Mouse (Mus musculus) kidney, postnatal 25 days (tissue): ENCODE results near the gene Il17rc.

ENCODE experiments used
- DNase-seq, 2 experiments: peaks; one replicate each; pipeline ENCODE4 v3.0.0; 2021; ENCODE audit warnings: mixed read lengths in 2 of 2

The Il17rc gene

GRCm38 (mm10) chr6:113455007-113455406 lies 16.2 kb upstream of the Il17rc start:
- DNase-seq, result no peak

GRCm38 (mm10) chr6:113457952-113458534 lies 13.2 kb upstream of the Il17rc start, which contains the start of gene Il17re:
Il17re (plus strand) TSS chr6:113458484.
- DNase-seq, result no peak

- peak; percentile 46 to 77 for DNase-seq
Observed at GRCm38 (mm10) chr6:113458635-113459034, 12.6 kb upstream of the Il17rc start.

- no peak for DNase-seq
Observed at GRCm38 (mm10) chr6:113464040-113464439, 7.2 kb upstream of the Il17rc start.

- DNase-seq, result peak in 1 of 2 experiments; percentile 49
Observed at GRCm38 (mm10) chr6:113465602-113466001, 5.6 kb upstream of the Il17rc start.

- DNase-seq, result no peak
Observed at GRCm38 (mm10) chr6:113468512-113468911, 2.7 kb upstream of the Il17rc start.

GRCm38 (mm10) chr6:113469021-113469420 lies 2.2 kb upstream of the Il17rc start:
- peak; percentile 84 to 87 for DNase-seq

- DNase-seq, result peak; percentile 87 to 88
Observed at GRCm38 (mm10) chr6:113469432-113469831, 1.8 kb upstream of the Il17rc start.

- no peak for DNase-seq
Observed at GRCm38 (mm10) chr6:113472061-113472460, 834 bp downstream of the Il17rc start.

- no peak for DNase-seq
Observed at GRCm38 (mm10) chr6:113473246-113473645, 2.0 kb downstream of the Il17rc start.

GRCm38 (mm10) chr6:113473715-113474114 lies 2.5 kb downstream of the Il17rc start:
- DNase-seq, result no peak

GRCm38 (mm10) chr6:113477353-113477752 lies 6.1 kb downstream of the Il17rc start:
- DNase-seq, result no peak

GRCm38 (mm10) chr6:113478906-113479305 lies 7.7 kb downstream of the Il17rc start:
- peak in 1 of 2 experiments; percentile 74 for DNase-seq

GRCm38 (mm10) chr6:113480555-113481373 lies 9.5 kb downstream of the Il17rc start:
- DNase-seq, result peak; percentile 47 to 72

- peak; percentile 43 to 70 for DNase-seq
Observed at GRCm38 (mm10) chr6:113482477-113483099, 11.4 kb downstream of the Il17rc start.

GRCm38 (mm10) chr6:113483100-113483615 lies 11.9 kb downstream of the Il17rc start, which contains the start of gene Creld1:
Creld1 (plus strand) TSS chr6:113483297.
- DNase-seq, result peak; percentile 98 to 99

GRCm38 (mm10) chr6:113483729-113484128 lies 12.5 kb downstream of the Il17rc start:
- DNase-seq, result peak in 1 of 2 experiments; percentile 60

- DNase-seq, result peak; percentile 45 to 71
Observed at GRCm38 (mm10) chr6:113487125-113487576, 15.9 kb downstream of the Il17rc start.

- no peak for DNase-seq
Observed at GRCm38 (mm10) chr6:113489410-113489809, 18.2 kb downstream of the Il17rc start.

- no peak for DNase-seq
Observed at GRCm38 (mm10) chr6:113492101-113492864, 21.1 kb downstream of the Il17rc start.

- peak; percentile 79 to 90 for DNase-seq
Observed at GRCm38 (mm10) chr6:113494258-113494788, 23.1 kb downstream of the Il17rc start.

GRCm38 (mm10) chr6:113495071-113495675 lies 23.9 kb downstream of the Il17rc start:
- no peak for DNase-seq
